Mouse (Mus musculus) activated CD4-positive, CD25-positive, alpha-beta regulatory T cell, adult 4 months (primary cell): ENCODE results near the gene Prox1. TPM values are rescaled to one million over a fixed set of nuclear protein-coding genes. Genes with fewer than 3 reads are reported as not detected.

Experiments used
- ATAC-seq: one replicate; pipeline ENCODE4 v1.8.0; 2017
- polyA plus RNA-seq, 2 experiments: library from polyadenylated mRNA; unstranded; fragments of 100-300 nt; shearing (Covaris generic); gene quantifications; one replicate each; pipeline ENCODE4 v1.2.1; 2017

Gene Prox1
- polyA plus RNA-seq, 2 experiments from 2014 or later, result 0.05 TPM; not detected in 1

DNA sequence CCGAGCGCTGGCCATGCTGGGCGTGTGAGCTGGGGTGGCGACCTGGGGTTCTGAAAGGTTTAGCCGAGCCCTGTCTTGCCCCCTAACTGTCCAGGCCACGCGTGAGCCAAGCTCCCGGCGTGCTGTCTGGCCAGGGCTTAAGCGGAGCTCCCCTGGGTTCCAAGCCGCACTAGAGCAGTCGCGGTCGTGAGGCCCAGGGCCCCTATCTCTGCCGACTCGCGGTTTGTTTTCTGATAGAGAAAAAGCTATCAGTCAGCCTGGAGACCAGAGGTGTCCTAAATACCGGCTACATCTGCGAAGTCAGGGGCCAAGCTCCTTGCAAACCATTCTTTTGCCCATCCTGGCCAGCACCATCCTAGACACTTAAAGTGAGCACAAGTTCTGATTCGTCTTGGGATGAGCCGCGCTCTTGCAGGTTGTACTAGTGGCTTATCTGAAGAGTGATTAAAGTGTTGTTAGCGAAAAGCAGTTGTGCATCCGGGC lies 2.5 kb upstream of the Prox1 start:
- no peak for ATAC-seq

- ATAC-seq, result no peak
Measured at GRCm38 (mm10) chr1:190172311-190172978, 1.9 kb upstream of the Prox1 start.

DNA sequence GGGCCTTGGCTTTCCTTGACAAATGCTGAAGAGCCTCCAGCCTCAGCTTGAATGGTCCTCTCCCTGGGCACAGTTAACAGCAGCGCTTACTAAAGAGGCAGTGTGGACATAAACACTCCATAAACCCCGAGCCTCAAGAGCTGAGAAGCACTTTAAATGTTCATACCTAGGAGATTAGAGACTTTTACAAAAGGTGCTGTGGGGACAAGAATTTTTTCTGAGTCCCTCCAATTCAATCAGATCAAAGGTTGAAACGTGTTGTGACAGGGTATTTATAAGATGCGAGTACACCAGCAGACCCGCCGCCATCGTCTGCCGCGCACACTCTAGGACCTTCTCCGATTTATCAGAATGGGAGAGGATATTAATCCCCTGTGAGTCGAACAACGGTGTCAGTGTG lies 1.2 kb upstream of the Prox1 start:
- no peak for ATAC-seq

GRCm38 (mm10) chr1:190171341-190171740 lies 827 bp upstream of the Prox1 start:
- no peak for ATAC-seq

DNA sequence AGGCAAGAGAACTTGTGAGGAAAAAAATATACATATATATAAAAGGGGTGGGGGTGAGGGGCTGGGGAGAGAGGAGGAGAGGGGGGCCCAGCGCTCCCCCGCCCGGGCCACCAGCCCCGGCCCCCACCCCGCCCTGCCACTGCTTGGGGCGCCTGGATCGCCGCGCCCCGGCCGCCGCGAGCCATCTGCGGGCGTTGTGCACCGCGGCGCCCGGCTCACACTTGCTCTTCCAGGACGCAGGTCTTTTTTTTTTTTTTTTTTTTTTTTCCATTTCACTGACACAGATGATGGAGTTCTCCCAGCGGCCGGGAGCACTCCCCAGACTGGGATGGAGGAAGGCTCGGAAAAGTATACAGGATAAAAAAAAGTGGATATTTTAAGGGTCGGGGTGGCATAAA lies 304 bp upstream of the Prox1 start:
- no peak for ATAC-seq

DNA sequence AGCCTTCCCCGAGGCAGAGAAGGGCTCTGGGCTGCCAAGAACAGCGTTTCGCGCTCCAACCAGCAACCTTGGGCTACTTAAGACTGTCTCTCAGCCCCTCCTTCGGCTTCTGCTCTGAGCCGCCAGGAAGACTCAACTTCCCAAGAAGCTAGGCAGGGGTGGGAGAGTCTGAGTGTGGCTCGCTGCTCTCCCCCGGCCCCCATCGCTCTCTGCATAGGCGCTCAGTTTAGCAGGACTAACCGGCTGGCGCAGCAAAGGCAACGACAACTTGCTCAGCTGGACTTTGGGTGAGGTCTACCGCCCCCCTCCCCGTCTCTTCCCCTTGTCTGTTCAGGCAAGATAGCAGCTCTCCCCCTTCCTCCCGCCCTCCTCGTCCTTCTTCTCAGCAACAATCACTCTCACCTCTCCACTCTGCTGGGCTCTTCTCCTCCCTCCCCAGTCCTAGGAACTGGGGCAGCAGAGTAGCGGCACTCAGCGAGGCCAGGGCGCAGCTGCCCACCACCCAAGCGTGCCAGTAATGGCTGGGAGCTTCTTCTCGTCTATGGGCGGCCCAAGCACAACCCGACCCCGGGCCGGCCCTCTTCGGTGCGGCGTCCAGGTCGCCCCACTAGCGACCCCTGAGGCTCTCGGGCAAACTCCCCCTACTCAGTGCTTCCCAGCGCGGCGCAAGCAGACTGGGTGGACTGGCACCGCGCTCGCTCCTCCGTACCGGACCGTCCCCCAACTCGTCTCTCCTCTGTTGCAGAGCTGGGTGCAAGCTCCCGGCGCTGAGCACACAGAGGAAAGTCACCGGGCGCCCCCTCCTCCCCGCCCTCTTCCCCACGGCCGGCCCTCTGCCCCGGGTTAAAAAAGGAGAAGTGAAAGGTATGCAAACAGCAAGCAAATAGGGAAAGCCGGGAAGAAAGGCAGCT lies 1.5 kb downstream of the Prox1 start:
- no peak for ATAC-seq

DNA sequence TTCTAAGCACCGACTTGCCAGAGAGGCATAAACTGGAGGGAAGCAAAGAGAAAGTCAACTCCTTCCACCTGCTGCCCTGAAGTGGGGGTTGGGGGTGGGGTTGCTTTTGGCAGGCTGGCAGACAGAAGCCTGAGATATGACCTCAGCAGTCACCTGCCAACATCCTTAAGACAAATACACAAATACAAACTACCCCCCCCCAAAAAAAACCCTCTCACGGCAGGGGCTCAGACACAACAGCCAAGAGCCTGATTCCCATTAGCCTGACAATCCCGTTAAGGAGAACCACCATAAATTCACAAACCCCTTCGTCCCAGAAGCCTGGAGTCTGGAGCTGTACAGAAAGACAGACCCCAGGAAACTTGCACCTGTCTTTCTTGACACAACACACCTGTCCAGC lies 2.4 kb downstream of the Prox1 start:
- no peak for ATAC-seq

DNA sequence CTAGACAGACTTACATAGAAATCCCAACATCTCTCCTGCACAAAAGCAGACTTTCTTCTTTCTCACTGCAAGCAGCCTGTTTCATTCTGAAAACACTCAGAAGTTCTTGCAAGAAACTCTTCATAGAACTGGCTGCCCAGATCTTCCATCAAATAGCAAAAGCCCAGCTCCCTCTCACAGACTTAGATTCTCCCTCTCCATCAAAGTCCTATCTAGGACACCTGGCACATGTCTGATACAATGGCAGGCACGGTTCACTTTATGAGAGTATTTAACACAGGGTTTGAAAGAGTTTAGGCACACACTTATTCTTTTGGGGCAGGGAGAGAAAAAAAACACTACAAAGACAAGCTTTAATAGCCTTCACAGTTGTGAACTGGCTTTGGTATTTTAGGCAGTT lies 2.9 kb downstream of the Prox1 start:
- ATAC-seq, result no peak

- ATAC-seq, result no peak
Measured at GRCm38 (mm10) chr1:190165511-190165910, 5.0 kb downstream of the Prox1 start.

DNA sequence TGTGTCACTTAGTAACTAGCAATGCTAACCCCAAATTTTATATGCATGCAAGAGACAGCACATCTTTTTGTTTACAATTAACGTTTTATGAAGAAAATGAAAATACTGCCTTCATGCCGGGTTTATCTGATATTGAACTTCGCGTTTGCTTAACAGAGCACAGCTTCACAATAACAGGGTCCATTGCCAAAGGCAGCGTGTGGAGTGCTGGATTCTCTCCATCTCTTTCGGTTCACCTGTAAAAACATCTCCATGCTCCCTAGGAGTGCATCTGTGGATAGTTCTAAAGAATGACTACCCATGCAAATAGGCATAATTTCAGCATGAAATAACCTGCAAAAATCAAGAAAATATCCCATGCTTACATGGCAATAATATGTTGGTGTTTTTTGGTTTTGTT lies 7.0 kb downstream of the Prox1 start:
- ATAC-seq, result no peak

DNA sequence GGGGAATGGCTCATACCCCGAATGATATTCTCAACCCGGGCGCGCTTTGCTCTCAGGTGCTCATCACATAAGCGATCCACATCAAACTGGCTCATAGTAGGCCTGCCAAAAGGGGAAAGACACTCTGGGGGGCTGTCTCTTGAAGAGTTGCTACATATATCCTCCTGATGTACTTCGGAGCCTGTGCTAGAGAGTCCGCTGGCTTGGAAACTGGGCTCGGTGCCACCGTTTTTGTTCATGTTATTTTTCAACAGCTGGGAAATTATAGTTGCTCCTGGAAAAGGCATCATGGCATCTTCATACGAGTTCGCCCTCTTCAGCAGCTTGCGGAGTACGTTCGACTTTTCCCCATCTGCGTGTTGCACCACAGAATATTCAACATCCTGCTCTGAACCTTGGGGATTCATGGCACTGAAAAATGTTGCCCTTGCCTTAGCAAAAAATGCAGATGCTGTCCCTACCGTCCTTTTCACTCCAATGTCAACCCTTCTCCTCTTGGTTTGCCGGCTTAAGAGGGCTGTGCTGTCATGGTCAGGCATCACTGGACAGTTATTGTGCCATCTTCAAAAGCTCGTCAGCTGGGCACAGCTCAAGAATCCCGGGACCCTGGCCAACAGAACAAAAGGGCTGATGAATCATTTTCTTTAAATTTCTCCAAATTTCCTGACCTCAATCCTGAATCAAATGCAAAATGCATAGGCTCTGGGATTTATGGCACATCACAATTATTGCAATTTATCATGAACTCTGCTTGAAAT lies 8.6 kb downstream of the Prox1 start:
- no peak for ATAC-seq

DNA sequence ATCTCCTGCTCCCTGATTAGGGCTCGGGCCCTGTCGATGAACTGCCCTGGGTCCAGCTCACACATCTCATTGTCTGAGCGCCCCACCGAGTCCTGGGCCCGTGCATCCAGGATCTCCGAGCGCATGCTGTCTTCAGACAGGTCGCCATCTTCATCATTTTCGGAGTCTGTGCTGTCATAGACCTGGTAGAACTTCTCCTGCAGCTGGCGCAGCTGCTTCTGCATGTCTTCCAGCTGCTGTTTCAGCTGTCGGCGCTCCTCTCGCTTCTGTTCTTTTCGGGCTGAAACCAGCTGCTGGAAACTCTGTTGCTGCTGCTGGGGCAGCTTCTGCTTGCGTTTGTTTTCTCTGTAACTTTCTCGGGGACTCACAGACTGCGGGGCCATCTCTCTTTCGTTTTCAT lies 9.2 kb downstream of the Prox1 start:
- ATAC-seq, result no peak

DNA sequence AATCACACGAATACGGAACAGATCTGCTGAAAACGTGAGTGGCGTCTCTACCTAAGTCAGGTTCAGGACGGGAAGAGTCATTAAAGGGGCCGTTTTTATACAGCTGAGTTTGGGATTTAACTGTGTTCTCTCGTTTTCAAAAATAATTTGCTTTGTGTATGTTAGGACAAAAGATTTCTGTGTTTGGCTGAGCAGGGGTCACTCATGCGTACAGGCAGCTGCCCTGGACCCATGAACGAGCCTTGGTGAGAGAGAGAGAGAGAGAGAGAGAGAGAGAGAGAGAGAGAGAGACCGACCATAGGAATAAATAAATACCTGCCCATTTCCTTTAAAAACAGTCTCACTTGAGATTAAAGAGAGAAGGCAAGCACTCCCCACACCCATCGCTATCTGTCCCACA lies 11.1 kb downstream of the Prox1 start:
- no peak for ATAC-seq

DNA sequence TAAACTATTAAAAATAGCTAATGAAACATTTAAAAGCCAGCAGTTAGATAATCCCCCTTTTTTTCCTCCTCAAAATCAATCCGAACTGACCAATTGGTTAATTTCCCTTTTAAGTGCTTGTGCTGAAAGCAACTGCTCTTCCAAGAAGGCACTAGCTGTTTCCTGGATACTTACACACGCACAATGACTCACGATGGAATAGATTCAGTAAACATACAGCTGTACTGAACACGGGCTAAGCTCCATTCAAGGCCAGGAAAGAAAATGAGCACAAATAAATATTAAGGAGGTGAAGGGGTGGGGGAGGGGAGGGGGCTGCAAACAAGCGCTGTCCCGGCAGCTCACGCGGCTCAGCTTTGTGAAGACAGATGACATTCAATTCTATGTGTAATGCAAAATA lies 14.8 kb downstream of the Prox1 start:
- ATAC-seq, result no peak

DNA sequence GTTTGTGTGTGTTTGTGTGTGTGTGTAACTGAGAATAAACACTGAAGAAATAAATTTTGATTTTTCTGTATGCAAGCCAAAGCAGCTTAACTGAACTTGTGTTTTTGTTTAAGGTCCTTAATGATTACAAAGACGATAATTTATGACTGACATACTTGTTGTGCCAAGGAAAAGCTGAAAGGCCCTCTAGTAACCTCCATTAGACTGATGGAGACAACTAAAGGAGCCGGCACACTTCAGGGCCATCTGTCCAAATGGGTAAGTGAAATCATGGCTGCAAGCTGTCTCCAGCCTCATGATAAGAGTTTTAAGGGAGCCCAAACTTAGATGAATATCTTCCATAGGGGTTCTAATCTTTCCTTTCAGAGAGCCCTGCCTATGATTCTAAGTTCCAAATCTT lies 15.5 kb downstream of the Prox1 start:
- no peak for ATAC-seq

- ATAC-seq, result no peak
Measured at GRCm38 (mm10) chr1:190154292-190154691, 16.2 kb downstream of the Prox1 start.

GRCm38 (mm10) chr1:190152603-190153002 lies 17.9 kb downstream of the Prox1 start:
- ATAC-seq, result no peak

GRCm38 (mm10) chr1:190149233-190149741 lies 21.2 kb downstream of the Prox1 start:
- no peak for ATAC-seq

- no peak for ATAC-seq
Measured at GRCm38 (mm10) chr1:190148661-190149232, 21.8 kb downstream of the Prox1 start.

- no peak for ATAC-seq
Measured at GRCm38 (mm10) chr1:190147816-190148215, 22.7 kb downstream of the Prox1 start.

GRCm38 (mm10) chr1:190144416-190144815 lies 26.1 kb downstream of the Prox1 start:
- no peak for ATAC-seq

- ATAC-seq, result no peak
Measured at GRCm38 (mm10) chr1:190143593-190143992, 26.9 kb downstream of the Prox1 start.

- no peak for ATAC-seq
Measured at GRCm38 (mm10) chr1:190142584-190142983, 27.9 kb downstream of the Prox1 start.
